Mouse (Mus musculus): Measurements from ENCODE around the gene Igf2. TPM values are rescaled to one million over a fixed set of nuclear protein-coding genes. Genes with fewer than 3 reads are reported as not detected.

The Igf2 gene
- polyA plus RNA-seq, 1 experiment = 5.5 TPM

- peaks cover 12% of the 10 kb centered on the region for H3K27me3 ChIP-seq (ENCODE audit: control insufficient read depth, insufficient read depth, insufficient read length)
- H3K4me3 ChIP-seq (ENCODE audit: insufficient read depth, poor library complexity, severe bottlenecking) = no peak overlapping the region
- no peaks in the 10 kb centered on the region for H3K79me3 ChIP-seq (ENCODE audit: low read depth)
- no peak for TF ChIP-seq USF1 (IDR thresholded peaks at IDR 0.05; ENCODE audit: low read depth)
- TF ChIP-seq FOSL1 (IDR thresholded peaks at IDR 0.05; ENCODE audit: insufficient read depth, low read length, poor library complexity, severe bottlenecking) = no peak
- no peak for TF ChIP-seq MYOD1 (IDR thresholded peaks at IDR 0.05; ENCODE audit: control insufficient read depth, insufficient read length, low read depth)
- TF ChIP-seq MAX (IDR thresholded peaks at IDR 0.05) = no peak
- TF ChIP-seq CEBPB (IDR thresholded peaks at IDR 0.05; ENCODE audit: low read depth) = no peak
- no peak for TF ChIP-seq MYOG (IDR thresholded peaks at IDR 0.05; ENCODE audit: control insufficient read depth, extremely low read depth, insufficient read length)
- H3K79me2 ChIP-seq (ENCODE audit: control insufficient read depth, insufficient read depth) = no peaks in the 10 kb centered on the region
- no peaks in the 10 kb centered on the region for H3K36me3 ChIP-seq (ENCODE audit: control insufficient read depth, insufficient read depth)
- no peak overlapping the region for H3ac ChIP-seq (ENCODE audit: control insufficient read depth, insufficient read length, low read depth)
These were observed 905 bp upstream of the Igf2 start for GRCm38 (mm10) chr7:142667521-142667920.

- Histone ChIP-seq H3K27me3 (ENCODE audit: control insufficient read depth, insufficient read depth, insufficient read length) (peaks cover 14% of the 10 kb centered on the region), H3K4me3 (ENCODE audit: insufficient read depth, poor library complexity, severe bottlenecking) (no peak overlapping the region), H3K79me3 (ENCODE audit: low read depth) (no peaks in the 10 kb centered on the region), H3ac (ENCODE audit: control insufficient read depth, insufficient read length, low read depth) (no peak overlapping the region), H3K79me2 (ENCODE audit: control insufficient read depth, insufficient read depth) (no peaks in the 10 kb centered on the region), H3K36me3 (ENCODE audit: control insufficient read depth, insufficient read depth) (no peaks in the 10 kb centered on the region)
- TF ChIP-seq MAX (IDR thresholded peaks at IDR 0.05) (no peak), CEBPB (IDR thresholded peaks at IDR 0.05; ENCODE audit: low read depth) (no peak), MYOD1 (IDR thresholded peaks at IDR 0.05; ENCODE audit: control insufficient read depth, insufficient read length, low read depth) (no peak), FOSL1 (IDR thresholded peaks at IDR 0.05; ENCODE audit: insufficient read depth, low read length, poor library complexity, severe bottlenecking) (no peak), MYOG (IDR thresholded peaks at IDR 0.05; ENCODE audit: control insufficient read depth, extremely low read depth, insufficient read length) (no peak), CTCF (IDR thresholded peaks at IDR 0.05; ENCODE audit: control insufficient read depth, insufficient read depth, insufficient read length) (no peak), USF1 (IDR thresholded peaks at IDR 0.05; ENCODE audit: low read depth) (no peak)
These were observed 507 bp downstream of the Igf2 start for GRCm38 (mm10) chr7:142666109-142666508.

GRCm38 (mm10) chr7:142665364-142665763 is 1.3 kb downstream of the Igf2 start:
- Histone ChIP-seq H3K27me3 (ENCODE audit: control insufficient read depth, insufficient read depth, insufficient read length) (peaks cover 21% of the 10 kb centered on the region), H3K4me3 (ENCODE audit: insufficient read depth, poor library complexity, severe bottlenecking) (no peak overlapping the region), H3K79me2 (ENCODE audit: control insufficient read depth, insufficient read depth) (no peaks in the 10 kb centered on the region), H3K79me3 (ENCODE audit: low read depth) (no peaks in the 10 kb centered on the region), H3K36me3 (ENCODE audit: control insufficient read depth, insufficient read depth) (no peaks in the 10 kb centered on the region), H3ac (ENCODE audit: control insufficient read depth, insufficient read length, low read depth) (no peak overlapping the region)
- TF ChIP-seq MAX (IDR thresholded peaks at IDR 0.05) (no peak), CEBPB (IDR thresholded peaks at IDR 0.05; ENCODE audit: low read depth) (no peak), FOSL1 (IDR thresholded peaks at IDR 0.05; ENCODE audit: insufficient read depth, low read length, poor library complexity, severe bottlenecking) (no peak), USF1 (IDR thresholded peaks at IDR 0.05; ENCODE audit: low read depth) (no peak), CTCF (IDR thresholded peaks at IDR 0.05; ENCODE audit: control insufficient read depth, insufficient read depth, insufficient read length) (no peak), MYOG (IDR thresholded peaks at IDR 0.05; ENCODE audit: control insufficient read depth, extremely low read depth, insufficient read length) (no peak), MYOD1 (IDR thresholded peaks at IDR 0.05; ENCODE audit: control insufficient read depth, insufficient read length, low read depth) (no peak)

- TF ChIP-seq CEBPB (IDR thresholded peaks at IDR 0.05; ENCODE audit: low read depth) = no peak
- no peak for TF ChIP-seq FOSL1 (IDR thresholded peaks at IDR 0.05; ENCODE audit: insufficient read depth, low read length, poor library complexity, severe bottlenecking)
- no peak for TF ChIP-seq MYOG (IDR thresholded peaks at IDR 0.05; ENCODE audit: control insufficient read depth, extremely low read depth, insufficient read length)
- no peak for TF ChIP-seq USF1 (IDR thresholded peaks at IDR 0.05; ENCODE audit: low read depth)
- TF ChIP-seq MYOD1 (IDR thresholded peaks at IDR 0.05; ENCODE audit: control insufficient read depth, insufficient read length, low read depth) = no peak
- TF ChIP-seq CTCF (IDR thresholded peaks at IDR 0.05; ENCODE audit: control insufficient read depth, insufficient read depth, insufficient read length) = no peak
- TF ChIP-seq MAX (IDR thresholded peaks at IDR 0.05) = no peak
- Histone ChIP-seq H3K79me2 (ENCODE audit: control insufficient read depth, insufficient read depth) (no peaks in the 10 kb centered on the region), H3K4me3 (ENCODE audit: insufficient read depth, poor library complexity, severe bottlenecking) (no peak overlapping the region), H3K79me3 (ENCODE audit: low read depth) (no peaks in the 10 kb centered on the region), H3K27me3 (ENCODE audit: control insufficient read depth, insufficient read depth, insufficient read length) (peaks cover 21% of the 10 kb centered on the region), H3ac (ENCODE audit: control insufficient read depth, insufficient read length, low read depth) (no peak overlapping the region), H3K36me3 (ENCODE audit: control insufficient read depth, insufficient read depth) (no peaks in the 10 kb centered on the region)
These were observed 2.1 kb downstream of the Igf2 start for GRCm38 (mm10) chr7:142664465-142665029.

- TF ChIP-seq MAX (IDR thresholded peaks at IDR 0.05) (no peak), CEBPB (IDR thresholded peaks at IDR 0.05; ENCODE audit: low read depth) (no peak), MYOD1 (IDR thresholded peaks at IDR 0.05; ENCODE audit: control insufficient read depth, insufficient read length, low read depth) (no peak), FOSL1 (IDR thresholded peaks at IDR 0.05; ENCODE audit: insufficient read depth, low read length, poor library complexity, severe bottlenecking) (no peak), CTCF (IDR thresholded peaks at IDR 0.05; ENCODE audit: control insufficient read depth, insufficient read depth, insufficient read length) (no peak), MYOG (IDR thresholded peaks at IDR 0.05; ENCODE audit: control insufficient read depth, extremely low read depth, insufficient read length) (no peak), USF1 (IDR thresholded peaks at IDR 0.05; ENCODE audit: low read depth) (no peak)
- Histone ChIP-seq H3K79me2 (ENCODE audit: control insufficient read depth, insufficient read depth) (no peaks in the 10 kb centered on the region), H3K36me3 (ENCODE audit: control insufficient read depth, insufficient read depth) (no peaks in the 10 kb centered on the region), H3K79me3 (ENCODE audit: low read depth) (no peaks in the 10 kb centered on the region), H3K4me3 (ENCODE audit: insufficient read depth, poor library complexity, severe bottlenecking) (no peak overlapping the region), H3ac (ENCODE audit: control insufficient read depth, insufficient read length, low read depth) (no peak overlapping the region), H3K27me3 (ENCODE audit: control insufficient read depth, insufficient read depth, insufficient read length) (peaks cover 21% of the 10 kb centered on the region)
These were observed 2.6 kb downstream of the Igf2 start for GRCm38 (mm10) chr7:142663931-142664421.

Data from C2C12 (cell line).